Mouse (Mus musculus): ENCODE results near the gene Map7. TPM values are rescaled to one million over a fixed set of nuclear protein-coding genes. Genes with fewer than 3 reads are reported as not detected.

Map7 gene
- polyA plus RNA-seq, 1 experiment from 2014 or later, result 17.8 TPM

GRCm38 (mm10) chr10:20197039-20197438 lies 48.8 kb downstream of the Map7 start:
- no peaks in the 10 kb centered on the region for H3K4me1 ChIP-seq (replicated peaks)
- H3K9me3 ChIP-seq, result no peaks in the 10 kb centered on the region
- no peaks in the 10 kb centered on the region for H3K27me3 ChIP-seq
- WGBS, result 80% methylated on average over 7 of the region's 7 CpGs
- ATAC-seq (ENCODE audit: low read depth), result no peak
- no peak overlapping the region for H3K4me2 ChIP-seq
- H3K9ac ChIP-seq, result no peak overlapping the region
- no peak overlapping the region for H3K27ac ChIP-seq (replicated peaks)
- no peaks in the 10 kb centered on the region for H3K36me3 ChIP-seq
- H3K4me3 ChIP-seq, result no peak overlapping the region

- ATAC-seq (ENCODE audit: low read depth), result no peak
- no peak overlapping the region for H3K27ac ChIP-seq (replicated peaks)
- no peak overlapping the region for H3K4me3 ChIP-seq
- no peaks in the 10 kb centered on the region for H3K9me3 ChIP-seq
- no peaks in the 10 kb centered on the region for H3K4me1 ChIP-seq (replicated peaks)
- H3K27me3 ChIP-seq, result no peaks in the 10 kb centered on the region
- no peak overlapping the region for H3K9ac ChIP-seq
- 79% methylated on average over 10 of the region's 10 CpGs for WGBS
- no peak overlapping the region for H3K4me2 ChIP-seq
- H3K36me3 ChIP-seq, result no peaks in the 10 kb centered on the region
Measured at GRCm38 (mm10) chr10:20198968-20199737, 50.9 kb downstream of the Map7 start.

- no peaks in the 10 kb centered on the region for H3K9me3 ChIP-seq
- H3K9ac ChIP-seq, result no peak overlapping the region
- ATAC-seq (ENCODE audit: low read depth), result no peak
- no peak overlapping the region for H3K27ac ChIP-seq (replicated peaks)
- no peaks in the 10 kb centered on the region for H3K36me3 ChIP-seq
- H3K4me3 ChIP-seq, result no peak overlapping the region
- no peaks in the 10 kb centered on the region for H3K27me3 ChIP-seq
- H3K4me1 ChIP-seq (replicated peaks), result peaks cover 13% of the 10 kb centered on the region
- H3K4me2 ChIP-seq, result no peak overlapping the region
- 28% methylated on average over 3 of the region's 3 CpGs for WGBS
Measured at GRCm38 (mm10) chr10:20201236-20201635, 53.0 kb downstream of the Map7 start.

DNA sequence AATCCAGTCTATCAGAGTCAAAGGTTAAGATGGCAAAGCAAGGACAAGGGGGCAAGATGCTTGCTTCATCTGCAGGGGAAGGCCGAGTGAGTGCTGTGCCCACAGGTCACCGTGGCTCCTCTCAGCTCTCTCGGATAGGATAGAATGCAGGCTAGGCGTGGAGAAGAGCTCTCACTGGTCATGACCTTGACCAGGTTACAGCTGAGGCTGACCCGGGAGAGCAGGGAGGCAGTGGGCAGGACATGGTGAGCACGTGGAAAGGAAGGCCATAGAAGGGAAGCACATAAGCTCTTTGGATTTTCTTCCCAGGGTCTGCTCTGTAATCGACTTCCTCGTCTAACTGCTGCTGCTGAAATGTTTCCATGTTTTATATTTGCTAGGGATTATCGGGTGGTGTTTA lies 53.9 kb downstream of the Map7 start:
- Histone ChIP-seq H3K36me3 (no peaks in the 10 kb centered on the region), H3K4me3 (no peak overlapping the region), H3K4me1 (replicated peaks) (peaks cover 13% of the 10 kb centered on the region), H3K9ac (no peak overlapping the region), H3K9me3 (no peaks in the 10 kb centered on the region), H3K4me2 (no peak overlapping the region), H3K27me3 (no peaks in the 10 kb centered on the region), H3K27ac (replicated peaks) (no peak overlapping the region)
- WGBS, result 69% methylated on average over 9 of the region's 9 CpGs
- ATAC-seq (ENCODE audit: low read depth), result no peak

DNA sequence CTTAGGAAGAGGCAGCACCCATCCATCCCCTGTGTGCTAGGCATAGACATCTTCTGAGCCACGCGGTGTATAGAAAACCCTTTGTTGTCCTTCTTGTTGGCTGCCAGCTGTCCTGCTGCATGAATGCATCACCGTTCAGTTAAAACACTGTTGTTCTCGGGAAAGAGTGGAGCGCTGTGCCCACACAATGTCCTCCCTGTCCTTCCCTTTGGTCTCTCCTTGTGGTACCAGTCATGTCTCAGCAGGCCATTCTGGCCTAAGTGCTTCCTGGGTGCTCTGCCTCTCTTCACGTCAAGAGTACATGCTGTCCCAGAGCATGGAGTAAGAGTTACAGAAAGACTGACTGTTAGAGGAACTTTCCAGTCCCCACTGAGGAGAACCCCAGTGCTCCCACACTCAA lies 54.5 kb downstream of the Map7 start:
- H3K4me1 ChIP-seq (replicated peaks), result peaks cover 13% of the 10 kb centered on the region
- ATAC-seq (ENCODE audit: low read depth), result no peak

GRCm38 (mm10) chr10:20203502-20203901 lies 55.2 kb downstream of the Map7 start:
- Histone ChIP-seq H3K9ac (no peak overlapping the region), H3K36me3 (no peaks in the 10 kb centered on the region), H3K27me3 (no peaks in the 10 kb centered on the region), H3K4me1 (replicated peaks) (peaks cover 13% of the 10 kb centered on the region), H3K4me3 (no peak overlapping the region), H3K4me2 (no peak overlapping the region), H3K9me3 (no peaks in the 10 kb centered on the region), H3K27ac (replicated peaks) (no peak overlapping the region)
- ATAC-seq (ENCODE audit: low read depth), result no peak
- WGBS, result 70% methylated on average over 6 of the region's 6 CpGs

More for the DNA sequence above, 54.5 kb downstream of the Map7 start:
- no peaks in the 10 kb centered on the region for H3K36me3 ChIP-seq
- no peak overlapping the region for H3K4me3 ChIP-seq
- no peak overlapping the region for H3K27ac ChIP-seq (replicated peaks)
- H3K9me3 ChIP-seq, result no peaks in the 10 kb centered on the region
- WGBS, result 36% methylated on average over 6 of the region's 6 CpGs
- no peak overlapping the region for H3K9ac ChIP-seq
- H3K4me2 ChIP-seq, result no peak overlapping the region
- H3K27me3 ChIP-seq, result no peaks in the 10 kb centered on the region

DNA sequence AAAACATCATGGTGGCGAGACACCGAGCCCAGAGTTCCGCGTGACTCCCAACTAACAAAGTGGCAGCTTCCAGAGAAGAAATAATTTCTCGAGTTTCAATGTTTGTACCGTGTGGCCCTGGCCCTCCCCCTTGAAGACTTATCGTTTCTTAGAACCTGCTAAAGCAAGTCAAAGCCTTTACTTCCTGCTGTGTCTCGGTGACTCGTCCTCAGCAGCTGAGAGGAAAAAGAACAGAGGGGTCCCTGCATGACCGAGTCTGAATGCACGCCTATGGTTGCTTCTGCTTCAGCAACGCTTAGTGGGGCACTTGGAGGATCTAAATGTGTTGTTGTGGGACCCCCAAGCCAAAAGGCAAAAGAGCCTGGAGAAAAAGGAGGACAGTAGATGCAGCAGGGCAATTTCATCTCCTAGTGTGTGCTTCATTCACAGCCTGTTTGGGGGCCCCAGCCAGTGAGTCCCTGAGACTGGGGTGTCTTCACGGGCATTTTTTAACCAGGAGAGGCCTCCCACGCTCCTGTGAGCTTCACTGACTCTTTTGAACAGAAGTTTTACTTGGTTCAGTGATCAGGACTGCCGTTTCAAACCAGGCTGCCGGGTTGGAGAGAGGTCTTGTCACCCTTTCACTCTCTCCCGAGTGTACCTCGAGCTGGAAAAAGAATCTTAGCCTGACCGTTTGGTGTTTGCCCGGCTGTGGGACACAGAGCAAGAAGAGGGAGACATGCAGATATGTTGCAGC lies 56.6 kb downstream of the Map7 start:
- H3K4me2 ChIP-seq, result peak overlapping the region; percentile 28
- no peak overlapping the region for H3K27ac ChIP-seq (replicated peaks)
- H3K4me3 ChIP-seq, result no peak overlapping the region
- no peaks in the 10 kb centered on the region for H3K9me3 ChIP-seq
- ATAC-seq (ENCODE audit: low read depth), result no peak
- WGBS, result 34% methylated on average over 20 of the region's 20 CpGs
- no peaks in the 10 kb centered on the region for H3K27me3 ChIP-seq
- peaks cover 13% of the 10 kb centered on the region for H3K4me1 ChIP-seq (replicated peaks)
- no peaks in the 10 kb centered on the region for H3K36me3 ChIP-seq
- no peak overlapping the region for H3K9ac ChIP-seq

- peaks cover 13% of the 10 kb centered on the region for H3K4me1 ChIP-seq (replicated peaks)
- H3K36me3 ChIP-seq, result no peaks in the 10 kb centered on the region
- no peak overlapping the region for H3K27ac ChIP-seq (replicated peaks)
- H3K4me3 ChIP-seq, result no peak overlapping the region
- no peaks in the 10 kb centered on the region for H3K9me3 ChIP-seq
- H3K27me3 ChIP-seq, result no peaks in the 10 kb centered on the region
- H3K9ac ChIP-seq, result no peak overlapping the region
- no peak overlapping the region for H3K4me2 ChIP-seq
- WGBS, result 85% methylated on average over 7 of the region's 7 CpGs
- no peak; the same call in 1 of the 2 replicates for ATAC-seq (ENCODE audit: low read depth)
Measured at GRCm38 (mm10) chr10:20206966-20207365, 58.7 kb downstream of the Map7 start.

GRCm38 (mm10) chr10:20209609-20210341 lies 61.5 kb downstream of the Map7 start:
- no peaks in the 10 kb centered on the region for H3K36me3 ChIP-seq
- H3K4me1 ChIP-seq (replicated peaks), result peaks cover 9% of the 10 kb centered on the region
- no peak overlapping the region for H3K4me2 ChIP-seq
- no peaks in the 10 kb centered on the region for H3K9me3 ChIP-seq
- no peaks in the 10 kb centered on the region for H3K27me3 ChIP-seq
- no peak overlapping the region for H3K4me3 ChIP-seq
- no peak for ATAC-seq (ENCODE audit: low read depth)
- H3K9ac ChIP-seq, result no peak overlapping the region
- 91% methylated on average over 5 of the region's 5 CpGs for WGBS
- H3K27ac ChIP-seq (replicated peaks), result no peak overlapping the region

- no peak for ATAC-seq (ENCODE audit: low read depth)
- H3K9me3 ChIP-seq, result no peaks in the 10 kb centered on the region
- WGBS, result 73% methylated on average over 4 of the region's 4 CpGs
Measured at GRCm38 (mm10) chr10:20214418-20214817, 66.1 kb downstream of the Map7 start.

DNA sequence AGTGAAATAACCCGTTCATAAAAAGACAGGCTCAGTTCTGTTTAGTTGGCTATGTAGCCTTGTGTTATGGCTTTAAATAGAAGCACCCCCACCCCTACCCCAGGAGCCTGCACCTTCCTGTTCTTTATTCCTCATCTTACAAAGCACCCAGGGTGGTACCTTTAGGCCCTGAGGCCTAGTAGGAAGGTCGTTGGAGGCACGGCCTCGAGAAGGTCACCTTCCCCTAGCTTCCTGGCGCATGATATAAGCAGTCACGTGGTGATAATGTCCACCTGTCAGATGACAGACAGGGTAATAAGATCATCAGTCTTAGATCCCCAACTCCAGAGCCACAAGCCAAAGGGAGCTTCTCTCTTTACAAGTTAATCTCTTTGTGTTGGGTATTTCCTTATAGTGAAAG lies 68.7 kb downstream of the Map7 start:
- Histone ChIP-seq H3K4me3 (no peak overlapping the region), H3K27me3 (no peaks in the 10 kb centered on the region), H3K36me3 (no peaks in the 10 kb centered on the region), H3K9ac (no peak overlapping the region), H3K27ac (replicated peaks) (no peak overlapping the region), H3K4me1 (replicated peaks) (peaks cover 5% of the 10 kb centered on the region), H3K4me2 (no peak overlapping the region), H3K9me3 (no peaks in the 10 kb centered on the region)
- 91% methylated on average over 6 of the region's 6 CpGs for WGBS
- ATAC-seq (ENCODE audit: low read depth), result no peak

More at GRCm38 (mm10) chr10:20214418-20214817, 66.1 kb downstream of the Map7 start:
- H3K4me3 ChIP-seq, result no peak overlapping the region
- no peaks in the 10 kb centered on the region for H3K36me3 ChIP-seq
- H3K4me2 ChIP-seq, result no peak overlapping the region
- H3K4me1 ChIP-seq (replicated peaks), result no peaks in the 10 kb centered on the region; the same call in 1 of the 2 replicates
- no peak overlapping the region for H3K9ac ChIP-seq
- no peaks in the 10 kb centered on the region for H3K27me3 ChIP-seq
- H3K27ac ChIP-seq (replicated peaks), result no peak overlapping the region

- WGBS, result 87% methylated on average over 4 of the region's 4 CpGs
- Histone ChIP-seq H3K9ac (no peak overlapping the region), H3K36me3 (no peaks in the 10 kb centered on the region), H3K4me3 (no peak overlapping the region), H3K9me3 (no peaks in the 10 kb centered on the region), H3K27me3 (no peaks in the 10 kb centered on the region), H3K27ac (replicated peaks) (no peak overlapping the region), H3K4me2 (no peak overlapping the region), H3K4me1 (replicated peaks) (peaks cover 5% of the 10 kb centered on the region)
- ATAC-seq (ENCODE audit: low read depth), result no peak
Measured at GRCm38 (mm10) chr10:20218866-20219265, 70.6 kb downstream of the Map7 start.
